Mouse (Mus musculus): Measurements from ENCODE around the gene Clec18a.
"Not testable (repeated sequence)": the region's sequence is repeated elsewhere in the genome, so short reads cannot be mapped to it uniquely, and the experiment has no call there.

Gene Clec18a

DNA sequence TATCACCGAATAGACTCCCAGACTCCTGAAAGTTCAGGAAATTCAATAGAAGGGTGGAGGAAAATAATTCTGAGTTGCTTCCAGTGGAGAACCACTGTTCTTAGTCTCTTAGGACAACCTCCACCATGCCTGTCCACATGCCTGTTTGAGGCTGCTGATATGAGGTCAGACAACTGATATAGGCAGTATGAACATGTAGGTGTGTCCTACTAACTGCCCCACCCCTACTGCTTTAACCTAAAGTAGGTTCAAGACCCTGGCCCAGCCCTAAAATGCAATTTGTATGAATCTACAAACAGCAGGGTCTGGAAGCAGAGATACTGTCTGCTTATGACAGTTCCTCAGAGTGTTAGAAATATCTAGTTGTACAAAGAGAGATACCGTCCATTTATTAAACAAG, 36.6 kb downstream of the Clec18a start:
- no peak for DNase-seq

DNA sequence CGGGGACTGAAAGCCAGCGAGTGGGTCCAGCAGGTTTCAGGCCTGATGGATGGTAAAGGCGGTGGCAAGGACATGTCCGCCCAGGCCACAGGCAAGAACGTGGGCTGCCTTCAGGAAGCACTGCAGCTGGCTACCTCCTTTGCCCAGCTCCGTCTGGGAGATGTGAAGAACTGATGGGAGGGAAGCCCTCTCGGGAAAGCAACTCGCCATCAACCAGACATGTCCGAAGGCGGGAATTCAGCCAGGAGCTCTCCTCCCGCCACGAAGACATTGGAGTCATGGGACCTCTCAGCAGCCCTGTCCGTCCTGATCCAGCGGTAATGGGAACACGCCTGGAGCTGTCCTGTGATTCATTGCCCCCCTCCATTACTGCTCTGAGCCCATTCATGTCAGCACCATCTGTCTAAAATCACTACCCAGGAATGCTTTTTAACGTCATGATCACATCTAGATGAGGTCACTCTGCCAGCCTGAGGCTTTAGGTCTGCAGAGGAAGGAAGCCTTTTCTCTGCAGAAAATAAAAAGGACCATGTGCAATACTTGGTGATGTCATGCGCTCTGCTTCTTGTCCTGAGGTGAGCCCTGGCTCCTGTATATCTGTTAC, 37.1 kb downstream of the Clec18a start:
- no peak for DNase-seq

DNA sequence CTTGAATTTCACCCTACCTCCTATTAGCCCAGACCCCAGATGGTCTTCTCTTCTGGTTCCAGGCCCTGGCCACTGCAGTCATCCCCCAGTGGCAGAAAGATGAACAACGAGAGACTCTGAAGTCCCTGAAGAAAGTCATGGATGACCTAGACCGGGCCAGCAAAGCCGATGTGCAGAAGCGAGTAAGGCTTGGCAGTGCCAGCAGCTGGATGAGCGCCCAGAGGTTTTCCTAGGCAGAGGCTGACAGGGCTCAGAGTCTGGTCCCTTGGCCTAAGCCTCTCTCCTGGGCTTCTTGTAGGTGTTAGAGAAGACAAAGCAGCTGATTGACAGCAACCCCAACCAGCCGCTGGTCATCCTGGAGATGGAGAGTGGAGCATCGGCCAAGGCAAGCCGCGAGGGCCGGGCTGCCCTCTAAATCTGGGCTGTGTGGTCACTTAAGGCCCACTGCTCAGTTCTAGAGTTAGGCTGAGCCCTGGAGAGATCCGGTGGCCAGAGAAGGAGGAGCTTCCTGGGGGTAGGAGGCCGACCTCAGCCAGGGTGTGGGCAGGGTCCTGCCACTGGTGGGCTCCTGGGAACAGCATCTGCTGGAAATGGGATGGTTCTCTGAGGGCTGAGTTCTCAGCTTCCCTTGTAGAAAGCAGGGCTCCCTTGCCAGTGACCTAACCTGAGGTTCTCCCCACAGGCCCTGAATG, 38.3 kb downstream of the Clec18a start:
- DNase-seq = no peak

DNA sequence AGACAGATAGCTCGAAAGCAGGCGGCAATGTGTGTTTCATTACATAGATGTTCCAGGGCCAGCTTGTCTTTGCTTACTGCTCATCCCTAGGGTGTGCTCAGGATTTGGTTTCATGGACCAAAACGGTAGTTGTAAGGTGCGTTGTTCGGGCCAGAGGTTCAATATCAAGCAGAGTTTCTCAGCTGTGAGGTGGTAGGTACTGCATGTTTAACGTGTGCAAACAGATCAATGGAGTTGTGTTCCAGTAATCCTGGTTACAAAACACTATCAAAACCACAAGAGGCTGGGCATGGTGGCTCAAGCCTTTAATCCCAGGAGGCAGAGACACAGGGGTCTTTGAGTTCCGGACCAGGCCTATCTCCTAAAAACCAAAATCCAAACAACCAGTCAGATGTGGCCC, 43.1 kb downstream of the Clec18a start:
- DNase-seq = no peak

DNA sequence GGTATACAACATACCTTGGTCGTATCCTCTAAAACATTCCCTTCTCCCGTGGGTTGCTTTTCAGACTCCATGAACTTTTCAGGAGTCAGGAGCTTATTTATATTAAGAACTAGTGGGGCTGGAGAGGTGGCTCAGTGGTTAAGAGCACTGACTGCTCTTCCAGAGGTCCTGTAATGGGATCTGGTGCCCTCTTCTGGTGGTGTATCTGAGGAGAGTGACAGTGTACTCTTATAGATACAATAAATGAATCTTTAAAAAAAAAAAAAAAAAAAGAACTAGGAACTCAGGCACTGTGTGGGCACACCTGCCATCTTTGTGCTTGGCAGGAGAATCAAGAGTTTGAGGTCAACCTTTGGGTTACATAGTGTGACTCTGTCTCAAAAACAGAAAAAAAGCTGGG, 43.5 kb downstream of the Clec18a start:
- no peak for DNase-seq

DNA sequence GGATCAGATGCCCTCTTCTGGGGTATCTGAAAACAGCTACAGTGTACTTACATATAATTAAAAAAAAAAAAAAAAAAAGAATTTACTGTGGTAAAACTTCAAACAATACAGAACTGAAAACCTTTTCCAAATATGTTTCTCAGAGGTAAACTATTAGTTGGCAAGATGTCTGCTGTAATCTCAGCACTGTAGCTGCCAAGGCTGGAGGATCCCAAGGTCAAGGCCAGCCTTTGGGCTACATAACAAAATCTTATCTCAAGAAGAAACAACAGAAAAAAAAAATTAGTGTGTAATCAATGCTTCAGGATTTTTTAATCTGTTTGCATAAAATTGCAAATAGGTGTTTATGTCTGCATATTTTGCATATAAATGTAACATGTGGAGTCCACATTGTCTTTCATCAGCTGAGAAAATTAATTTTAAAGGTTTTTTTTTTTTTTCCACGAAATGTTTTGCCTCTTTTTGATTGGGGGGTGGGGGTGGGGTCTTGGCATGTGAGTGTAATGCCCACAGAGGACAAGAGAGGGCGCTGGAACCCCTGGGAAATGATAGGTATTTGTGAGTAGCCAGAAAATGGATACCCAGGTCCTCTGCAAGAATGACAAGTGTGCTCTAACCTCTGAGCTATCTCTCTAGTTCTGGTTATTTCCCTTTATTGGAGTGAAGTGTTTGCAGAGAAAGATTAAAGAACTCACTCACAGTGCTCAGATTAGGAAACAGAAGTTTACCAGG, 48.1 kb downstream of the Clec18a start:
- no peak for DNase-seq

DNA sequence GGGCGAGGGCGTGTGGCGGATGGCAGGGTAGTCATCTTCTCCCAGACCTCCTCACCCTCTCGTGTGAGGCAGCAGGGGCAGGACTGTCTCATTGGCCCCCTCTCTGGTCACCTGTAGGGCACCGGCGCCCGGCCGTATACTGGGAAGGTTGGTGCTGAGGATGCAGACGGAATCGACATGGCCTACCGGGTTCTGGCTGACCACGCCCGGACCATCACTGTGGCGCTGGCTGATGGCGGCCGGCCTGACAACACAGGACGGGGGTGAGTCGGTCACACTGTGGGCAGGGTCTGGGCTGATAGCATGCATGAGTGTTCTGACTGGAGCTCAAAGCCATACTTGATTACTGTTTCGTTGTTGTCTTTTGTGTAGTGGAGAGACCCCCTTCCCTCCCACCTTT, 49.7 kb downstream of the Clec18a start:
- no peak for DNase-seq

DNA sequence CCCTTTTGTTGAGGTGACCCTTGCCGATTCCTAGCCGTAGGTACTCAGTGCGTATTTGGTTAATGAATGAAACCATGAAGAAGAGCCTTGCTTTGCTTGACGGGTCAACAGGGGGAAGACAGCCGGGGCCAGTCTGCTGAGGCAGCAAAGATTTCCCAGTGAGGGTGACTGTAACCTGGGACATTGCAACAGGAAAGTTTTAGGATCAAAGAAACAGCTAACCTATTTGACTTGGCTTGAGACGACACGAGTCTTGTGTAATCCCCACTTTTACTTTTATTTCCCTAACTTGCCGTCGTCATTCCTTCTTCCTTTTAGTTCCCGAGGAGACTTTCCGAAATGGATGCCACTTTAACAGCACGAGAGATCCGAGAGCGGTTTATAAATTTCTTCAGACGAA, 55.6 kb downstream of the Clec18a start:
- no peak for DNase-seq

DNA sequence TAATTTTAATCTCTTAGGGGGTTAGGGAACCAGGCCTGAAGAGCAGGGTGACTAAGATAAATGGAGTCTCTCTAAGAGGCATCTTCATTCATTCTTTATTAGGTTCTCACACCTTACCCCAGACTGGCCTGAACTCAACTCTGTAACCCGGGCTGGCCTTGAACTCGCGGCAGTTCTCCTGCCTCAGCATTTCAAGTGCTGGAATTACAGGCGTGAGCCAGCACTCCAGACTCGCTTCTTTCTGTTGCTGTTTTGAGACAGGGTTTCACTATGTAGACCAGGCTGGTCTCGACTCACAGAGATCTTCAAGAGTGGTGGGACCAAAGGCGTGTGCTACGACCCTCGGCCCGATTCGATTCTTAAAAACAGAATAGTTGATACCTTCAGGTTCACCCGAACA, 58.0 kb downstream of the Clec18a start:
- peak; percentile 25 for DNase-seq

DNA sequence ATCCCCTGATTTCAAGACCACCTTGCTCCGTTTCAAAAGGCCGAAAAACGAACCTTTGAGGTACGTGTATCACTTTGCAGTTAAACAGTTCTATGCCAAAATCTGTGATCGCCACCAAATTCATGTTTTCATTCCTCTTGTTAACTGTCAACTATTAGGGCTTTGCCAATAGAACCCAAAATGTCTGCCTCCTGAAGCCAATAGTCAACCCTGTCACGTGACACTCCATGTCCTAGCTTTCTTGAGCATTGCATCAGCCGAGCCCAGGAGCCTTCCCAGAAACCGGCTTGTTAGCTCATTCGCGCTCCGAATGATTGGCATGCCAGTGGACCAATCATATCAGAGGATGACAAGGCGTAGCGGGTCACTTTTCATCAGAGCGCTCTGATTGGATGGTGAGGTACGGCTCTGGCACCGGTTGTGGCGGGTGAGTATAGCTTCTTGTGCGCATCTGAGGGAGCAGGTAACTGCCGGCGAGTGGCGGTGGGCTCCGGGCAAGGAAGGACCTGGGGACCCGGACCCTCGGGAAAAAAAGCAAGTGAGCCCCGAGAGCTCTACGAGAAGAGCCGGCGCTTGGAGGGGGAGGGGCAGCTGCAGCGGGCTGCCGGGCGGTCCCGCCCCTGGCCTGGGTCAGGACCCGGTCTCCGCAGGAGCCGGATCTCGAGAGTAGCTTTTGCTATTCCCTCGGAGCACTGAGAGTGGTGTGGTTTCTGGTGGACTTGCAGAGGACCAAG, 58.6 kb downstream of the Clec18a start:
- DNase-seq = peak; percentile 99

DNA sequence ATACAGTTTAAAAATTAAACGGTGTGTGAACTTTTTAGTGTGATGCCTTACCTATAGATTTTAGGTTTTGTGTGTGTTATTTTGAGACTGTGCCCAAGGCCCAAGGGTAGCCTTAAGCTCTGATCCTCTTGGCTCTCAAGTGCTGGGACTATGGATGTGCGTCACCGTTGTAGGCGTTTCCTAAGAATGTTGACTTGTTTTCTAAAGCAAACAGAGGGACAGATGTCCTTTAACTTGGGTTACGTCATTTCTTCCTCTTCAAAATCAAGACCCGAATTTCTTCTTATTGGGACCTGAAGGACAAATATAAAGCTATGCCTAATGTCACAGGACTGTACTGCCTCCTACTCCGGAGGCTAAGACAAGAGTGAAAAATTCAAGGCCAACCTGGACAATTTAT, 59.3 kb downstream of the Clec18a start, which contains the start of gene Aars:
Gene Aars, plus strand, starts transcription at position 229 of the 400 bp plus-strand sequence.
- DNase-seq = no peak

DNA sequence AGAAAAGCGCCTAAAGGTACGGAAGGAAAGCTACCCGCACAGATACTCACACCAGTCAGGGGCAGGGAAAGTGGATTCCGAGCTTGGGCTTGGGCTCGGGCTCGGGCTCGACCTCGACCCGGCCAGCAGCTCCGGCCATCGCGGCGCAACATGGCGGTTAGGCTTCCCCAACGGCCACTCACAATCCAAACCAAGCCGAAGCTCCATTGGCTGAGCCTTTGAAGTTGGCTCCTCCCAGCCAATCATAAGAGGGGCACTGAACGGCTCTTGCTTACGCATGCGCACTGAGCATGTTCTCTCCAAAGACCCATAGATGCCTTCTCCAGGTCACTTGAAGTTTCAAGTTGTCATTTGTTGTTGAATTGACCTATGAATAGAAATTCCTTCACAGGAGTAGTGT, 60.7 kb downstream of the Clec18a start, which contains the start of gene Ddx19b:
Gene Ddx19b, minus strand, starts transcription at position 180 of the 400 bp plus-strand sequence.
- no peak for DNase-seq

DNA sequence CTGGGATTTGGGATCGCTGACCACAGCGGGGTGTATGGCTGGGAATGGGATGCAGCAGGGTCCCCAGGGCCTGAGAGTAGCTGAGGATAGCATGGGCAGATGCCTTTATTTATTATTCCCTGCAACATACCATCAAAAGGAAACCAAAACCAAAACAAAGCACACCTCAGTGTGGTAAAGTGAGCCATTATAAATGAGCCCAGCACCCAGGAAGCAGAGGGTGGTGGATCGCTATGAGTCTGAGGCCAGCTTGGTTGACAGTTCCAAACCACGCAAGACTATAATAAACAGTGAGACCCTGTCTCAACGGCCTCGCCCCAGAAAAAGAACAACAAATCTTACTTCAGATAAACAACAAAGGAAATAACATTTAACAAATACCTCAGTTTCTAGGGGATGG, 62.2 kb downstream of the Clec18a start:
- no peak for DNase-seq

DNA sequence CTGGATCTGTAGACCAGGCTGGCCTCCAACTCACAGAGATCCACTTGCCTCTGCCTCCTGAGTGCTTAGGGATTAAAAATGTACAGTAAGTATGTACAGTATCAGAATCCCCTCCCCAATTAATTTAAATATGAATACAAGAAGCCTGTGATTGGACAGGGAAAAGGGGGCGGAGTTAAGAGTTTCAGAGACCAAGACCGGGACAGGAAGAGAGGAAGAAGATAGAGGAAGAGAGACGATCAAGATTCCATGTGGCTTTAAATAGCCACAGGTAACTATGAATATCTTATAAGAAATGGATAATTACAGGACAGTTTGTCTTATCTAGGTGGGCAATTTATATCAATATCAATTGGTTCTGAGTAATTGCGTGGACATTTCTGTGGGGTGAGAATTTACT, 62.6 kb downstream of the Clec18a start:
- DNase-seq = no peak

DNA sequence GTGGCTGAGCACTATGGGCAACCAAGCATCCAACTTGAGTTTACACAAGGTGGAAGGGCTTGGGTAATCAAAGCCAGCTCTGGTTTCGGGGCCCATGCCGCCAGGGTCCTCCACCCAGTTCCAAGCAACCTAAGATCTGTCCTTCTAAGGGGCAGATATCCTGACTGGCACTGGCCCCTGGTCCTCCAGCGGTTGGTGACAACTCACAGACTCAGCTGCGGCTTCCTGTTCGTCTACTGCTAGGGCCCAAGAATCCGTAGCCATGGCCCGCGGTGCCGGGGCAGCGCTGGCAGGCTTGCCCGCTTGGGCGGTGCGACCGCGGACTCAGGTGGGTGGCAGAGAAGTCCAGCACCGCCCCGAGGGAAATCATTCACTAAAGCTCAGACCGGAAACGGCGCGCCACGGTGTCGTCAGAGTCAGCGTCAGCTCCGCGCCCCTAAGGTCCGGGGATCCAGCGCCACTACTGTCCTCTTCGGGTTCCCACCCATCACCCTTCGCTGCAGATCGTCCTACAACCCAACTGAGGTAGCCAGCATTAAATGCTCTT, 64.8 kb downstream of the Clec18a start:
- DNase-seq = peak; percentile 88

DNA sequence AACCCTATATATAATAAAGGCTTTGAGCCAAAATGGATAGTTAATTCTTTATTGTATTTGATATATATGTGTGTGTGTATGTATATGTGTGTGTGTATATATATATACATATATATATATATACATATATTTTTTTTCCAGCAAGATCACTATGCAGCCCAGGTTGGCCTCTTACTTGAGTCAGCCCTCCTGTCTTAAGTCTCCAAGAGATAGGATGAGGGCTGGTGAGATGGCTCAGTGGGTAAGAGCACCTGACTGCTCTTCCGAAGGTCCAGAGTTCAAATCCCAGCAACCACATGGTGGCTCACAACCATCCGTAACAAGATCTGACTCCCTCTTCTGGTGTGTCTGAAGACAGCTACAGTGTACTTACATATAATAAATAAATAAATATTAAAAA, 65.6 kb downstream of the Clec18a start:
- not testable (repeated sequence) for DNase-seq

DNA sequence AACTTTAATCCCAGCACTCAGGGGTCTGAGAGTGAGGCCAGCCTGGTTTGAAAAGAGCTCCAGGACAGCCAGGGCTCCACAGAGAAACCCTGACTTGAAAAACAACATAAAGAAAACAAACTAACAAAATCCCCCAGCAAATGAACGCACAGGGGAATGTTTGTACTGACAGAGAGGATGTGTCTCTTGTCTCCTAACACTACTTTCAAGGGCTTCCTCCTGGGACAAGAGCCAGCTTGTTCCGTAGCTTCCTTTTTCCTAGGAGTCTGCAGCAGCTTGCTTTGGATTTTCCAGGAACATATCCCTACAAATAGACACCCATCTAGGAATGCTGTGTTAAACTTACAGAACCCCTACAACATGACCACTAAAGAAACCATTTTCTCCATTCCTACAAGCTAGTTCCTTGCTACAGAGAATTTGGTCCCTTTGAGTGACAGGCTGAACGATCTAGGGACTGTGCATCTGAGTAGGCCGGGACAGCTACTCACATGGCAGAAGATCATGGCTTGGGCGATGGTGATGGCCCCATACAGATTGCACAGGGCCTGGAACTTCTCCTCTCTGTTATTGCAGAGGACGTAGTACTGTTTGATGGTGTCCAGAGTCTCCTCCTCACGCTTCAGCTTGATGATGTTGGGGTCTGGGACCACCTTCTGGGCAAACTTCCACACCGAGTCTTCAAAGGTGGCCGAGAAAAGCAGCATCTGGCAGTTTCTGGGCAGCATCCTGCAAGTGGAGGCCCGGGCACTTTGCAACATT, 81.8 kb downstream of the Clec18a start:
- not testable (repeated sequence) for DNase-seq

Data from lung, postnatal 14 days (tissue).